Mouse (Mus musculus) spleen, adult 2 months (tissue): ENCODE results near the gene Ccser2. TPM values are rescaled to one million over a fixed set of nuclear protein-coding genes. Genes with fewer than 3 reads are reported as not detected.

ENCODE experiments used
- DNase-seq, 2 experiments: peaks; one replicate each; pipeline versions ENCODE4 v3.0.0 to v3.0.0-alpha.2; 2012 to 2021; ENCODE audit warnings: low spot score in 2 of 2, low read depth in 1 of 2
- H3K27ac ChIP-seq: fragments of 200-500 bp; 2 replicates; pipeline ENCODE4 v1.5.1; 2012; ENCODE audit warnings: low read length, inconsistent platforms; ENCODE audit not compliant: insufficient read depth
- H3K27me3 ChIP-seq: fragments of 200-500 bp; 2 replicates; pipeline ENCODE4 v1.6.1; 2012; ENCODE audit warnings: mild to moderate bottlenecking, moderate library complexity, low read length, inconsistent platforms; ENCODE audit not compliant: control insufficient read depth, insufficient read depth
- H3K36me3 ChIP-seq: fragments of 200-500 bp; 2 replicates; pipeline ENCODE4 v1.6.1; 2012; ENCODE audit warnings: mild to moderate bottlenecking, low read length, inconsistent platforms; ENCODE audit not compliant: control insufficient read depth, insufficient read depth
- H3K4me1 ChIP-seq: fragments of 200-500 bp; 2 replicates; pipeline ENCODE4 v1.6.1; 2011; ENCODE audit warnings: inconsistent platforms; ENCODE audit not compliant: control insufficient read depth, insufficient read depth, insufficient read length
- H3K4me3 ChIP-seq: fragments of 200-500 bp; 2 replicates; pipeline ENCODE4 v1.5.1; 2011; ENCODE audit warnings: mild to moderate bottlenecking, inconsistent platforms; ENCODE audit not compliant: insufficient read depth, insufficient read length; ENCODE audit errors: extremely low read depth
- CTCF ChIP-seq: fragments of 200-500 bp; IDR thresholded peaks from 2 replicates; pipeline ENCODE4 v1.5.1; 2011; ENCODE audit warnings: mild to moderate bottlenecking, inconsistent platforms; ENCODE audit not compliant: insufficient read depth, insufficient read length, insufficient replicate concordance; ENCODE audit errors: extremely low read depth
- POLR2A ChIP-seq: fragments of 200-500 bp; IDR thresholded peaks from 2 replicates; pipeline ENCODE4 v1.6.1; 2011; ENCODE audit warnings: low read depth, low read length, inconsistent platforms
- WGBS: fragments of 180-500 bp; shearing (Covaris S2); methylation state at CpG from one replicate; pipeline ENCODE4 v1.1.7; 2018; 5-methylcytosine and 5-hydroxymethylcytosine counted together
- polyA plus RNA-seq: library from polyadenylated mRNA; depleted of rRNA; stranded (reverse); fragments of >200 nt; gene quantifications from 2 replicates; pipeline ENCODE4 v1.2.3, GENCODE M21; 2012

Gene Ccser2
- polyA plus RNA-seq, 1 experiment, result 5.9 TPM

GRCm38 (mm10) chr14:36894701-36895100 lies 73.9 kb downstream of the Ccser2 start:
- Histone ChIP-seq H3K4me1 (no peaks in the 10 kb centered on the region), H3K27ac (no peak overlapping the region)
- 92% methylated on average over 3 of the region's 3 CpGs for WGBS

GRCm38 (mm10) chr14:36892762-36893358 lies 75.7 kb downstream of the Ccser2 start:
- 88% methylated on average over 2 of the region's 2 CpGs for WGBS
- H3K27me3 ChIP-seq, result no peaks in the 10 kb centered on the region
- no peak for TF ChIP-seq POLR2A
- TF ChIP-seq CTCF, result no peak
- no peak for DNase-seq
- H3K36me3 ChIP-seq, result peaks cover 5% of the 10 kb centered on the region; the same call in 1 of the 2 replicates
- no peak overlapping the region for H3K4me3 ChIP-seq
- no peak overlapping the region for H3K27ac ChIP-seq
- H3K4me1 ChIP-seq, result no peaks in the 10 kb centered on the region

More at GRCm38 (mm10) chr14:36894701-36895100, 73.9 kb downstream of the Ccser2 start:
- Histone ChIP-seq H3K27me3 (no peaks in the 10 kb centered on the region), H3K36me3 (peaks cover 8% of the 10 kb centered on the region; the same call in 1 of the 2 replicates), H3K4me3 (no peak overlapping the region)
- no peak for DNase-seq
- TF ChIP-seq POLR2A (no peak), CTCF (no peak)

GRCm38 (mm10) chr14:36890130-36890529 lies 78.4 kb downstream of the Ccser2 start:
- no peaks in the 10 kb centered on the region for H3K27me3 ChIP-seq
- WGBS, result 83% methylated on average over 7 of the region's 7 CpGs
- TF ChIP-seq POLR2A (no peak), CTCF (no peak)
- H3K4me3 ChIP-seq, result no peak overlapping the region
- no peak for DNase-seq
- no peaks in the 10 kb centered on the region for H3K4me1 ChIP-seq
- peaks cover 5% of the 10 kb centered on the region for H3K36me3 ChIP-seq
- H3K27ac ChIP-seq, result no peak overlapping the region

- 94% methylated on average over 5 of the region's 5 CpGs for WGBS
- Histone ChIP-seq H3K4me1 (no peaks in the 10 kb centered on the region), H3K27ac (no peak overlapping the region), H3K27me3 (no peaks in the 10 kb centered on the region), H3K4me3 (no peak overlapping the region), H3K36me3 (peaks cover 6% of the 10 kb centered on the region)
- no peak for TF ChIP-seq CTCF
- no peak for DNase-seq
These were observed 82.9 kb downstream of the Ccser2 start for GRCm38 (mm10) chr14:36885680-36886079.

- no peak overlapping the region for H3K27ac ChIP-seq
- WGBS, result 85% methylated on average over 1 of the region's 1 CpGs
- no peak for DNase-seq
These were observed 83.5 kb downstream of the Ccser2 start for GRCm38 (mm10) chr14:36885117-36885516.

GRCm38 (mm10) chr14:36883576-36883975 lies 85.0 kb downstream of the Ccser2 start:
- Histone ChIP-seq H3K27me3 (no peaks in the 10 kb centered on the region), H3K4me1 (no peaks in the 10 kb centered on the region), H3K36me3 (peaks cover 8% of the 10 kb centered on the region), H3K27ac (no peak overlapping the region), H3K4me3 (no peak overlapping the region)
- DNase-seq, result no peak
- no peak for TF ChIP-seq CTCF
- no peak for TF ChIP-seq POLR2A
- 85% methylated on average over 3 of the region's 3 CpGs for WGBS

More at GRCm38 (mm10) chr14:36885117-36885516, 83.5 kb downstream of the Ccser2 start:
- Histone ChIP-seq H3K36me3 (peaks cover 4% of the 10 kb centered on the region), H3K27me3 (no peaks in the 10 kb centered on the region), H3K4me1 (no peaks in the 10 kb centered on the region), H3K4me3 (no peak overlapping the region)
- TF ChIP-seq POLR2A, result no peak
- TF ChIP-seq CTCF, result no peak

GRCm38 (mm10) chr14:36870257-36870656 lies 98.3 kb downstream of the Ccser2 start:
- Histone ChIP-seq H3K36me3 (no peaks in the 10 kb centered on the region), H3K27me3 (no peaks in the 10 kb centered on the region), H3K27ac (no peak overlapping the region), H3K4me1 (peaks cover 13% of the 10 kb centered on the region; the same call in 1 of the 2 replicates), H3K4me3 (no peak overlapping the region)
- no peak for DNase-seq
- whole genome bisulfite sequencing, result 53% methylated on average over 6 of the region's 6 CpGs
- TF ChIP-seq CTCF (no peak), POLR2A (no peak)
